Mouse (Mus musculus): ENCODE measurements around the gene Gm17428. TPM values are rescaled to one million over a fixed set of nuclear protein-coding genes. Genes with fewer than 3 reads are reported as not detected.

The Gm17428 gene
- not detected in 2 replicates for polyA plus RNA-seq (2016; fragmentation: Nextera tagmentation; extraction: Ambion mirVana)

GRCm38 (mm10) chr14:54976633-54977032, at the start of gene Gm17428:
Gm17428 (plus strand) TSS chr14:54976933.
- H3K4me3 ChIP-seq: no peak within 1 kb of the TSS
- peaks cover 82% of the 10 kb centered on the region for H3K36me3 ChIP-seq
- peaks cover 5% of the 10 kb centered on the region for H3K27me3 ChIP-seq (ENCODE audit: insufficient read depth, poor library complexity, severe bottlenecking)
- peak within 1 kb of the TSS; percentile 33; the same call in 1 of the 2 replicates for H3K27ac ChIP-seq
- WGBS: 64% methylated on average over 1 of the region's 1 CpGs
- H3K9me3 ChIP-seq: no peaks in the 10 kb centered on the region
- H3K4me1 ChIP-seq: peaks cover 28% of the 10 kb centered on the region
- DNase-seq (ENCODE audit: low spot score): no peak

GRCm38 (mm10) chr14:54927296-54927695, 49.4 kb upstream of the Gm17428 start:
- Histone ChIP-seq H3K4me1 (peaks cover 53% of the 10 kb centered on the region), H3K4me3 (peak overlapping the region; percentile 72), H3K9me3 (no peaks in the 10 kb centered on the region)

GRCm38 (mm10) chr14:54929801-54930200, 46.9 kb upstream of the Gm17428 start:
- Histone ChIP-seq H3K27ac (no peak overlapping the region), H3K4me1 (peaks cover 47% of the 10 kb centered on the region), H3K36me3 (no peaks in the 10 kb centered on the region), H3K27me3 (ENCODE audit: insufficient read depth, poor library complexity, severe bottlenecking) (peaks cover 28% of the 10 kb centered on the region; the same call in 1 of the 2 replicates), H3K4me3 (no peak overlapping the region), H3K9me3 (no peaks in the 10 kb centered on the region)
- DNase-seq (ENCODE audit: low spot score): no peak
- 67% methylated on average over 5 of the region's 5 CpGs for WGBS

More at GRCm38 (mm10) chr14:54927296-54927695, 49.4 kb upstream of the Gm17428 start:
- Histone ChIP-seq H3K27me3 (ENCODE audit: insufficient read depth, poor library complexity, severe bottlenecking) (peaks cover 26% of the 10 kb centered on the region; the same call in 1 of the 2 replicates), H3K27ac (peak overlapping the region; percentile 95), H3K36me3 (peaks cover 4% of the 10 kb centered on the region)
- DNase-seq (ENCODE audit: low spot score): no peak
- WGBS: 12% methylated on average over 7 of the region's 7 CpGs

GRCm38 (mm10) chr14:54930431-54930830, 46.3 kb upstream of the Gm17428 start:
- Histone ChIP-seq H3K9me3 (no peaks in the 10 kb centered on the region), H3K27me3 (ENCODE audit: insufficient read depth, poor library complexity, severe bottlenecking) (peaks cover 28% of the 10 kb centered on the region; the same call in 1 of the 2 replicates), H3K27ac (no peak overlapping the region), H3K4me1 (peaks cover 45% of the 10 kb centered on the region), H3K4me3 (no peak overlapping the region), H3K36me3 (no peaks in the 10 kb centered on the region)
- WGBS: 26% methylated on average over 2 of the region's 2 CpGs
- DNase-seq (ENCODE audit: low spot score): no peak

- H3K9me3 ChIP-seq: no peaks in the 10 kb centered on the region
- DNase-seq (ENCODE audit: low spot score): no peak
- peaks cover 34% of the 10 kb centered on the region for H3K4me1 ChIP-seq
- H3K27me3 ChIP-seq (ENCODE audit: insufficient read depth, poor library complexity, severe bottlenecking): peaks cover 20% of the 10 kb centered on the region
- no peak within 1 kb of the TSS for H3K4me3 ChIP-seq
- WGBS: 34% methylated on average over 6 of the region's 6 CpGs
- no peaks in the 10 kb centered on the region for H3K36me3 ChIP-seq
- no peak within 1 kb of the TSS for H3K27ac ChIP-seq
These were observed 44.0 kb upstream of the Gm17428 start, which contains the start of gene Il25 for GRCm38 (mm10) chr14:54932645-54933150. Il25 (plus strand) TSS chr14:54932695.

GRCm38 (mm10) chr14:54935904-54936830, 40.6 kb upstream of the Gm17428 start, which contains the start of gene Cmtm5:
Cmtm5 (plus strand) TSS chr14:54936261.
- Histone ChIP-seq H3K4me3 (0 out of 2 replicates have a peak within 1 kb of the TSS, but pooled peaks have one; percentile 9), H3K27ac (peak within 1 kb of the TSS; percentile 62), H3K4me1 (peaks cover 22% of the 10 kb centered on the region), H3K9me3 (no peaks in the 10 kb centered on the region), H3K27me3 (ENCODE audit: insufficient read depth, poor library complexity, severe bottlenecking) (peaks cover 9% of the 10 kb centered on the region), H3K36me3 (peaks cover 10% of the 10 kb centered on the region)
- no peak for DNase-seq (ENCODE audit: low spot score)
- 34% methylated on average over 8 of the region's 8 CpGs for WGBS

- no peak for DNase-seq (ENCODE audit: low spot score)
These were observed 39.9 kb upstream of the Gm17428 start for GRCm38 (mm10) chr14:54936831-54937160.

GRCm38 (mm10) chr14:54937361-54938182, 39.2 kb upstream of the Gm17428 start:
- Histone ChIP-seq H3K36me3 (peaks cover 24% of the 10 kb centered on the region), H3K4me3 (no peak overlapping the region), H3K27me3 (ENCODE audit: insufficient read depth, poor library complexity, severe bottlenecking) (peaks cover 9% of the 10 kb centered on the region), H3K27ac (no peak overlapping the region), H3K9me3 (no peaks in the 10 kb centered on the region), H3K4me1 (peaks cover 21% of the 10 kb centered on the region)
- 68% methylated on average over 16 of the region's 16 CpGs for WGBS
- DNase-seq (ENCODE audit: low spot score): no peak

More at GRCm38 (mm10) chr14:54936831-54937160, 39.9 kb upstream of the Gm17428 start:
- Histone ChIP-seq H3K36me3 (peaks cover 16% of the 10 kb centered on the region), H3K27me3 (ENCODE audit: insufficient read depth, poor library complexity, severe bottlenecking) (peaks cover 9% of the 10 kb centered on the region), H3K27ac (no peak overlapping the region), H3K4me1 (peaks cover 22% of the 10 kb centered on the region), H3K4me3 (no peak overlapping the region), H3K9me3 (no peaks in the 10 kb centered on the region)
- WGBS: 30% methylated on average over 6 of the region's 6 CpGs

- 61% methylated on average over 15 of the region's 15 CpGs for WGBS
- no peaks in the 10 kb centered on the region for H3K9me3 ChIP-seq
- peaks cover 35% of the 10 kb centered on the region for H3K36me3 ChIP-seq
- peaks cover 9% of the 10 kb centered on the region for H3K27me3 ChIP-seq (ENCODE audit: insufficient read depth, poor library complexity, severe bottlenecking)
- H3K4me3 ChIP-seq: no peak overlapping the region
- peaks cover 15% of the 10 kb centered on the region for H3K4me1 ChIP-seq
- no peak for DNase-seq (ENCODE audit: low spot score)
- H3K27ac ChIP-seq: 0 out of 2 replicates have a peak overlapping the region, but pooled peaks have one; percentile 7
These were observed 38.1 kb upstream of the Gm17428 start for GRCm38 (mm10) chr14:54938431-54939219.

- no peak for DNase-seq (ENCODE audit: low spot score)
- Histone ChIP-seq H3K36me3 (peaks cover 43% of the 10 kb centered on the region), H3K4me1 (peaks cover 15% of the 10 kb centered on the region), H3K27ac (no peak overlapping the region), H3K9me3 (no peaks in the 10 kb centered on the region), H3K4me3 (no peak overlapping the region), H3K27me3 (ENCODE audit: insufficient read depth, poor library complexity, severe bottlenecking) (peaks cover 9% of the 10 kb centered on the region)
- WGBS: 37% methylated on average over 12 of the region's 12 CpGs
These were observed 37.1 kb upstream of the Gm17428 start for GRCm38 (mm10) chr14:54939434-54940175.

GRCm38 (mm10) chr14:54940176-54940530, 36.6 kb upstream of the Gm17428 start:
- peaks cover 4% of the 10 kb centered on the region for H3K27me3 ChIP-seq (ENCODE audit: insufficient read depth, poor library complexity, severe bottlenecking)
- 55% methylated on average over 3 of the region's 3 CpGs for WGBS
- peaks cover 13% of the 10 kb centered on the region for H3K4me1 ChIP-seq
- no peak overlapping the region for H3K27ac ChIP-seq
- H3K36me3 ChIP-seq: peaks cover 49% of the 10 kb centered on the region
- no peak overlapping the region for H3K4me3 ChIP-seq
- no peak for DNase-seq (ENCODE audit: low spot score)
- H3K9me3 ChIP-seq: no peaks in the 10 kb centered on the region
